Mouse (Mus musculus) cerebellum, adult 2 months (tissue): ENCODE results near the gene Tmod1.

Experiments used
- CTCF ChIP-seq: fragments of 200-500 bp; IDR thresholded peaks from 2 replicates; pipeline ENCODE4 v1.5.1; 2011; ENCODE audit warnings: low read depth, mild to moderate bottlenecking, control low read depth, low read length, moderate library complexity, borderline replicate concordance; ENCODE audit not compliant: insufficient read depth
- POLR2A ChIP-seq: fragments of 200-500 bp; IDR thresholded peaks from 2 replicates; pipeline ENCODE4 v1.6.1; 2011; ENCODE audit warnings: low read length, control low read depth, borderline replicate concordance; ENCODE audit not compliant: insufficient read depth

DNA sequence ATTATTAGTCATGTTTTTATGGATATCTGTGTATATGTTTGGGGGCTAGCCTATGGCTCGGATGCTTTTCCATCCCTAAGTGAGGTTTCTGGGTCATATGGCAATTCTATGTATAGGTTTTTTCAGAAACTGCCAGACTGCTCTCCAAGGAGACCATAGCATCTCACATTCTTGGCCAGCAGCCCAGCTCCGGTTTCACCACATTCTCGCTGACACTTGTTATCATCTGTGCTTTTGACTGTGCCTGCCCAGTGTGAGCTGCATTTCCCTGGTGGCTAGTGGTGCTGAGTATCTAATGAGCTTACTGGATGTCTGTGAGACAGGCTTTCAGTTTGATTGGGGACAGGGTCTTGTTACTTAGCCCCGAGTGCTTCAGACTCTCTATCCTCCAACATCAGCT lies 35.0 kb downstream of the Tmod1 start:
- TF ChIP-seq CTCF, result no peak
- no peak for TF ChIP-seq POLR2A
